Mouse (Mus musculus): ENCODE results near the gene Sgce.
"Not testable (repeated sequence)": the region's sequence is repeated elsewhere in the genome, so short reads cannot be mapped to it uniquely, and the experiment has no call there.

Sgce gene

GRCm38 (mm10) chr6:4746696-4747439, at the start of gene Sgce, which contains the start of gene Peg10:
Gene Sgce, minus strand, starts transcription at chr6:4747207.
Gene Peg10, plus strand, starts transcription at chr6:4747306.
- peak; percentile 69 for DNase-seq (ENCODE audit: low spot score)

- DNase-seq (ENCODE audit: low spot score), result no peak
Observed at GRCm38 (mm10) chr6:4796281-4796680, 49.3 kb upstream of the Sgce start.

GRCm38 (mm10) chr6:4762252-4762651, 15.2 kb upstream of the Sgce start:
- no peak for DNase-seq (ENCODE audit: low spot score)

DNA sequence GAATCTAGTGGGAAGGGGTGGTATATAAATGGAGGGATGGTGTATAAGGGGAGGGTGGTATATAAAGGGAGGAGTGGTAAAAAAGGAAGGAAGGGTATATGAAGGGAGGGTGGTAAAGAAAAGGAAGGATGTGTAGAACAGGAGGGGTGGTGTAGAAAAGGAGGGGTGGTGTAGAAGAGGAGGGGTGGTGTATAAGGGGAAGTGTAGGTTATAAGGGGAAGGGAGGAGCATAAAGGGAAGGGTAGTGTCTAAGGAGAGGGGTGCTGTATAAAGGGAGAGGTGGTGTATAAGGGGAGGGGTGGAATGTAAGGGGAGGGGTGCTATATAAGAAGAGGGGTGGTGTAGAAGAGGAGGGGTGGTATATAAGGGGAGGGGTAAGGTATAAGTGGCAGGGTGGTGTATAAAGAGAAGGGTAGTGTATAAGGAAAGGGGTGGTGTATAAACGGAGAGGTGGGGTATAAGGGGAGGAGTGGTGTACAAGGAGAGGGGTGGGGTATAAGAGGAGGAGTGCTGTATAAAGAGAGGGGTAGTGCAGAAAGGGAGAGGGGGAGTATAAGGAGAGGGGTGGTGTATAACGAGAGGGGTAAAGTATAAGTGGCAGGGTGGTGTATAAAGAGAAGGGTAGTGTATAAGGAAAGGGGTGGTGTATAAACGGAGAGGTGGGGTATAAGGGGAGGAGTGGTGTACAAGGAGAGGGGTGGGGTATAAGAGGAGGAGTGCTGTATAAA, 14.6 kb upstream of the Sgce start:
- DNase-seq (ENCODE audit: low spot score), result not testable (repeated sequence)

GRCm38 (mm10) chr6:4754886-4755285, 7.9 kb upstream of the Sgce start:
- no peak for DNase-seq (ENCODE audit: low spot score)

DNA sequence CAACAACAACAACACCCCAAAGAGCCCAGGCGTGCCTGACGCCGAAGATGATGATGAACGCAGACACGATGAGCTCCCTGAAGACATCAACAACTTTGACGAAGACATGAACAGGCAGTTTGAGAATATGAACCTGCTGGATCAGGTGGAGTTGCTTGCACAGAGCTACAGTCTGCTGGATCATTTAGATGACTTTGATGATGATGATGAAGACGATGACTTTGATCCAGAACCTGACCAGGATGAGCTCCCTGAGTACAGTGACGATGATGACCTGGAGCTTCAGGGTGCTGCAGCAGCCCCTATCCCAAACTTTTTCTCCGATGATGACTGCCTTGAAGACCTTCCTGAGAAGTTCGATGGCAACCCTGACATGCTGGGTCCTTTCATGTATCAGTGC, 7.3 kb upstream of the Sgce start:
- DNase-seq (ENCODE audit: low spot score), result no peak

- no peak for DNase-seq (ENCODE audit: low spot score)
Observed at GRCm38 (mm10) chr6:4751355-4751754, 4.3 kb upstream of the Sgce start.

GRCm38 (mm10) chr6:4749091-4749490, 2.1 kb upstream of the Sgce start:
- DNase-seq (ENCODE audit: low spot score), result peak; percentile 93

DNA sequence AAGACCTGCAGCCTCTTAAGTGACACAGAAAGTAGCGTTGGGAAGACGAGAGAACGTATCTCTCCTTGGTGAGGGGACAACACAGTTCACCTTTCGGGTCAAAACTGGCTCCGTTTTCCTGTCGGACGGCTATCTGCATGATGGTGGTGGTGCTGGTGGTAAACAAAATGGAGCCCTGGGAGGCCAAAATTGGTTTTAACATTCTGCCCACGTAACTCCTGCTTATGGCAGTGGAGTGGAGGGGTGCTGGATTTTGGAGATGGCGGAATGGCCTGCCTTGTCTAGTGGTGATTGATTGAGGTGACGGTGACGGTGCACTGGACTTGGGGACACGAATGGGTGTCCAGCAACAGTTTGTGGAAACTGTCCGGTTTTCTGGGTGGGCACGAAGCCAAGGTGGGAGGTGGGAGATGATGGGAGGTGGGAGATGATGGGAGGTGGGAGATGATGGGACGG, 1.5 kb upstream of the Sgce start:
- peak; percentile 26 for DNase-seq (ENCODE audit: low spot score)

DNA sequence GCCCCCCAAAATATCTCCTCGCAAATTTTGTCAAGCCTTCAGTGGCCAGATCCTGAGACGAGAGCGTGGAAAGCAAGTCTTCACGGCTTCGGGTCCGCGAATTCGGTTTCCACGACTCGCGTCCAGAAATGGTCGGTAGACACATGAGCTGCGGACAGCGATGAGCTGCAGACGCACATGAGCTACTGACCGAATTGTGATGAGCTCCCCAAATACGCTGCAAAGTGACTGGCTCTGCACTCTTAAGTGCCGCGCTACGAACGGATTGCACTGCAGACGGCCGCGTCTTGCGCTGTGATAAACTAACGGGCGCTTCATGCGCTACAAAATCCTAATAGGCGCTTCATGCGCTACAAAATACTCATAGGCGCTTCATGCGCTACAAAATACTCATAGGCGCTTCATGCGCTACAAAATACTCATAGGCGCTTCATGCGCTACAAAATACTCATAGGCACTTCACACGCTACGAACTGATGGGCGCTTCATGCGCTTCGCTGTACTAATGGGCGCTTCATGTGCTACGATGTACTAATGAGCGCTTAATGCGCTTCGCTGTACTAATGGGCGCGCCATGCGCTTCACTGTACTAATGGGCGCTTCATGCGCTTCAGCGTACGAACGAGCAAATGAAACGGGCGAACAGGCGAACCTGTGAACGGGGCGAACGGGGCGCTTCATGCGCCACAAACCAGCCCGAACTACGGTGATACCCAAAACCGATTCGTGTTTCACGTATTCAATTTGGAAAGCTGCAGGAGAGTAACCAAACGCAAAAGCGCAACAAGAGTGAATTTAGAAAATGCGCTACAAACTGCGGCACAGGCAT, 884 bp upstream of the Sgce start:
- peak; percentile 35 for DNase-seq (ENCODE audit: low spot score)

- no peak for DNase-seq (ENCODE audit: low spot score)
Observed at GRCm38 (mm10) chr6:4746036-4746695, 841 bp downstream of the Sgce start.

DNA sequence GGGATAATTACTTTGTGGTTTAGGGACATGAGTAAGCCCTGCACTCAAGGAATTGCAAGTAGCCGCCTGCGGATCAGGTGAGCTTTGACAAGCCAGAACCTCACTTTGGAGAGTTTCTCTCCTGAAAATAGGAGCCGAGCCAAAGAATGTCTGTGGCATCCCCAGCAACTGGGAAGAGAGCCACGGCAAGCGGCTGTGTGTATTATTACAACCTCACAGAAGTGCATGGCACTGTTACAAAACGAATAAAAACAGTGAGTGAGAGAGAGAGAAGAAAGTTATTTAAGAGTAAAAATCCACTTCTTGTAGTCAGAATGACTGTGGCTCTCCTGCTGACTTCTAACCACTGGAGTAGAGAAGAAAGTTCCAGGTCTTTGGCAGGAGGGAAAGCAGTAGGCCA, 6.5 kb downstream of the Sgce start:
- DNase-seq (ENCODE audit: low spot score), result peak; percentile 39

- DNase-seq (ENCODE audit: low spot score), result no peak
Observed at GRCm38 (mm10) chr6:4739522-4740355, 7.3 kb downstream of the Sgce start.

GRCm38 (mm10) chr6:4738717-4739116, 8.3 kb downstream of the Sgce start:
- DNase-seq (ENCODE audit: low spot score), result no peak

DNA sequence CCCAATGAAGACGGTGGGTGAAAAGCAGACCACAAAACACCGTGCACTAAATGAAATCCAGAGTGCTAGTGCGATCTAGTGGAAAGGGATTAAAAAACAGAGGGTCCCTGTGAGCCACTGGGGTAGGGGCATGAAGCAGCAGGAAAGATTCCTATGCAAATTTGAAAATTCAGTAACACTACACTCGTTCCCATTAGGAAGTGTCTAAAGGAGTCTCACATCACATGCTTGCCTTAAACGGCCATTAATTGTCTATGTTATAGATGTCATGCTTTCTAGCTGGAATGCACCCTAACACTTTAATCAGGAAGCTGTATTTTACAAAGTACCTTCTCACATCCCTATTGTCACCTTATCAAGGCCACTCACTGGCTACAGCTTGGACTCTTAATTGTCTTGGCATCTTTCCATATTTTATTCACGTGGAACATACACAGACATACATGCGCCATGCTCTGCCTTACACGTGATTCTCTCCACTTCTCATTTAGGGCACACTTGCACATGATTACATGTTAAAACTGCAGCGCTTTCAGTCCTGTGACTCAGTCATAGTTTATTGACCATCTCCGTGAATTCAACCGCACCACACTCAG, 8.9 kb downstream of the Sgce start:
- DNase-seq (ENCODE audit: low spot score), result no peak

DNA sequence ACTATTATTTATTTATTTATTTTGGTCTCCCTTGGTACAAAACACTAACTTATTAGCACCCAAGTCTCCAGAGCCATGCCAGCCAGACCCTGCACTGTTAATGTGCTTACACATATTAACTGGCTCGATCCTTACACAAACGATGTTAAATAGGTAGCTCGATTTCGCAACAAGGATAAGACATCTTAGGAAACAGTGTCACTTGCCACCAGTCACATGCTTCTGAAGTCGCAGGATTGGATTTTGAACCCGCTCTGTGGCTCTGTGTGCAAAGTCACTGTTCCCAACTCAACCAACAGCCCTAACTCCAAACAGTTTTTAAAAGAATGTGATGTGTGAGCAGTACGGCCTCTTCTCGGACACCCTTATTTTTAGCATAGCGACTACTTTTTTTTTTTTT, 10.6 kb downstream of the Sgce start:
- no peak for DNase-seq (ENCODE audit: low spot score)

GRCm38 (mm10) chr6:4733208-4733607, 13.8 kb downstream of the Sgce start:
- DNase-seq (ENCODE audit: low spot score), result no peak

GRCm38 (mm10) chr6:4731675-4732074, 15.3 kb downstream of the Sgce start:
- no peak for DNase-seq (ENCODE audit: low spot score)

- DNase-seq (ENCODE audit: low spot score), result no peak
Observed at GRCm38 (mm10) chr6:4728305-4728704, 18.7 kb downstream of the Sgce start.

DNA sequence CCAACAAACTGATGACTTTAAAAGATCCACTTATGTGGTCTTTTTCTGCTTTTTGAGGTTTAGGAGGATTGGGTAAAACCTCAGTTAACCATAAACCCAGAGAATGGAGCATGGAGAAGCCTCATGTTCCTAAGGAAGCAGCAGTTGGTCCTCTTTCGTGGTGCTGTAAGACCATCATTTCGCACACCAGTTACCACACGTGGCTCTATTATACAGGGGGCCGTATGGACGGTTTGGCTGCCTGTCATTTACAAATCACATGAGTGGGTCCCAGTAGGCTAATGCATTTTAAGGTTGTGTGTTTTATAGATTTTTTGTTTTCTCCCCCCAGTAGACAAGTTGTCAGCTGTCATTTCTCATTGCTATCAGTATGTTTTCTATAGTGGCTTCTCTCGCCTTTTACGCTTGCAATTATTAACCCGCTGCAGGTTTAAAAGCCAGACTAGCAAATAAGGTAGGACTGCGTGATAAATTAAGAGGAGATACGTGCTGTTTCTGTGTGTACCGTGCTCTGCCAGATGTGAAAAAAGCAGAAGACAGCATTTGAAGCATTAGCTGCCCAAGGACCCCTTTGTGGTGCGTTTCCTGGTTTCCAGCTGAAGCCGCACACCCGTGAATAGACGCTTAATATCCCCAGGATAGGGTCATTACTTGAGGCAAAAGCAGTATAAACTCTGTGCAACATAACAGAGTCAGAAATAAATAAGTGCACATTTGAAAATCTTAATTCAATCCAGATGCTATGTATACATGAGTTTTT, 22.8 kb downstream of the Sgce start:
- no peak for DNase-seq (ENCODE audit: low spot score)
